Comparison of ENCODE assay signal across 8 mouse cellular contexts in genomic region chr15:83164971-83165471, GRCm38 (mm10). TPM values are rescaled to one million over a fixed set of nuclear protein-coding genes. Genes with fewer than 3 reads are reported as not detected.
A peak's percentile ranks its signal among the peaks of the same experiment; 100 is the strongest.
DNase-seq lines count a peak whose midpoint lies in the region; ATAC-seq and TF ChIP-seq lines count a peak whose summit lies in the region.

No protein-coding gene starts in this region.

- no peak overlapping the region for H3K9ac ChIP-seq in forebrain, embryonic 12.5 days
- H3K9ac ChIP-seq in forebrain, embryonic 16.5 days (replicated peaks; ENCODE audit: low read depth, low read length) = no peak overlapping the region
- H3K9ac ChIP-seq in intestine, embryonic 15.5 days = no peak overlapping the region
- peak overlapping the region; percentile 51; the same call in 1 of the 2 replicates for H3K9ac ChIP-seq in liver, postnatal 0 days (replicated peaks)

- H3K4me2 ChIP-seq in forebrain, embryonic 12.5 days = no peak overlapping the region
- H3K4me2 ChIP-seq in forebrain, embryonic 16.5 days (ENCODE audit: low read length) = no peak overlapping the region
- no peak overlapping the region; the same call in 1 of the 2 replicates for H3K4me2 ChIP-seq in intestine, embryonic 15.5 days (replicated peaks)
- H3K4me2 ChIP-seq in liver, postnatal 0 days (ENCODE audit: low read depth, low read length) = peak overlapping the region; percentile 43

- no peak overlapping the region for H3K4me3 ChIP-seq in forebrain, embryonic 12.5 days (replicated peaks)
- no peak overlapping the region for H3K4me3 ChIP-seq in forebrain, embryonic 16.5 days (replicated peaks; ENCODE audit: low read length)
- no peak overlapping the region for H3K4me3 ChIP-seq in intestine, embryonic 15.5 days (replicated peaks)
- H3K4me3 ChIP-seq in liver, postnatal 0 days (ENCODE audit: low read depth, low read length) = no peak overlapping the region

- H3K4me1 ChIP-seq in forebrain, embryonic 12.5 days = peaks cover 14% of the 10 kb centered on the region
- no peaks in the 10 kb centered on the region for H3K4me1 ChIP-seq in forebrain, embryonic 16.5 days (replicated peaks; ENCODE audit: control insufficient read depth, insufficient read depth, low read length)
- H3K4me1 ChIP-seq in intestine, embryonic 15.5 days (replicated peaks) = peaks cover 33% of the 10 kb centered on the region
- peaks cover 52% of the 10 kb centered on the region for H3K4me1 ChIP-seq in liver, postnatal 0 days (ENCODE audit: insufficient read depth)

- 0 out of 2 replicates have a peak overlapping the region, but pooled peaks have one; percentile 31 for H3K27ac ChIP-seq in forebrain, embryonic 12.5 days
- no peak overlapping the region for H3K27ac ChIP-seq in forebrain, embryonic 16.5 days (ENCODE audit: low read length)
- H3K27ac ChIP-seq in intestine, embryonic 15.5 days = peak overlapping the region; percentile 70; the same call in 1 of the 2 replicates
- peak overlapping the region; percentile 72 for H3K27ac ChIP-seq in liver, postnatal 0 days (ENCODE audit: low read depth)

- 83% methylated on average over 5 of the region's 5 CpGs for WGBS in forebrain, embryonic 12.5 days
- WGBS in forebrain, embryonic 16.5 days = 86% methylated on average over 5 of the region's 5 CpGs
- WGBS in intestine, embryonic 15.5 days = 55% methylated on average over 5 of the region's 5 CpGs
- 43% methylated on average over 5 of the region's 5 CpGs for WGBS in liver, postnatal 0 days (ENCODE audit: insufficient replicate concordance)

- TF ChIP-seq EP300 in liver, postnatal 0 days (IDR thresholded peaks at IDR 0.05; ENCODE audit: low read depth) = peak; percentile 86

- DNase-seq in liver, postnatal 0 days = peak; percentile 41
- no peak for DNase-seq in right cerebral cortex, postnatal 25 days
- no peak for DNase-seq in layer of hippocampus, adult 11-12 months (ENCODE audit: low spot score)

- no peaks in the 10 kb centered on the region for H3K9me3 ChIP-seq in forebrain, embryonic 12.5 days
- H3K9me3 ChIP-seq in forebrain, embryonic 16.5 days (ENCODE audit: control insufficient read depth, low read length) = no peaks in the 10 kb centered on the region
- no peaks in the 10 kb centered on the region for H3K9me3 ChIP-seq in intestine, embryonic 15.5 days
- no peaks in the 10 kb centered on the region for H3K9me3 ChIP-seq in liver, postnatal 0 days (ENCODE audit: low read length)

- TF ChIP-seq CTCF in liver, postnatal 0 days (IDR thresholded peaks at IDR 0.05; ENCODE audit: low read depth) = no peak

- no peaks in the 10 kb centered on the region for H3K27me3 ChIP-seq in forebrain, embryonic 12.5 days
- H3K27me3 ChIP-seq in forebrain, embryonic 16.5 days (replicated peaks; ENCODE audit: control insufficient read depth, insufficient read depth, low read length) = no peaks in the 10 kb centered on the region
- H3K27me3 ChIP-seq in intestine, embryonic 15.5 days (replicated peaks) = no peaks in the 10 kb centered on the region
- no peaks in the 10 kb centered on the region for H3K27me3 ChIP-seq in liver, postnatal 0 days (ENCODE audit: insufficient read depth, low read length)

- no peak for ATAC-seq in forebrain, embryonic 12.5 days (ENCODE audit: low FRiP score)
- no peak for ATAC-seq in forebrain, embryonic 16.5 days
- peak; percentile 18; the same call in 1 of the 2 replicates for ATAC-seq in erythroblast, adult 5-6 weeks (replicated peaks; ENCODE audit: low FRiP score, poor library complexity, severe bottlenecking)
- ATAC-seq in intestine, embryonic 15.5 days = peak; percentile 54
- peak; percentile 65 for ATAC-seq in liver, postnatal 0 days
- no peak for ATAC-seq in granulocyte monocyte progenitor cell, adult 5-6 weeks (replicated peaks; ENCODE audit: poor library complexity, severe bottlenecking)

- H3K36me3 ChIP-seq in forebrain, embryonic 12.5 days (replicated peaks) = peaks cover 24% of the 10 kb centered on the region
- no peaks in the 10 kb centered on the region; the same call in 1 of the 2 replicates for H3K36me3 ChIP-seq in forebrain, embryonic 16.5 days (ENCODE audit: control insufficient read depth, insufficient read depth)
- H3K36me3 ChIP-seq in intestine, embryonic 15.5 days = peaks cover 13% of the 10 kb centered on the region; the same call in 1 of the 2 replicates
- peaks cover 41% of the 10 kb centered on the region for H3K36me3 ChIP-seq in liver, postnatal 0 days (replicated peaks; ENCODE audit: insufficient read depth, low read length)

RNA-seq across cellular contexts. Expression of gene Cyb5r3, which starts 7.4 kb away (rescaled TPM):
- polyA plus RNA-seq in forebrain, embryonic 12.5 days (2016; fragmentation: Nextera tagmentation; extraction: Ambion mirVana) = 125 and 140 TPM in 2 replicates
- polyA plus RNA-seq in forebrain, embryonic 16.5 days (2015; fragmentation: Nextera tagmentation; extraction: Ambion mirVana) = 92.1 and 112 TPM in 2 replicates
- 71.7 and 84.2 TPM in 2 replicates for total RNA-seq in erythroblast, adult 5-6 weeks (2015; ENCODE audit: low replicate concordance)
- 40.7 and 52.0 TPM in 2 replicates for total RNA-seq in erythroblast, adult 5-6 weeks (2017; ENCODE audit: low replicate concordance)
- 176 and 218 TPM in 2 replicates for polyA plus RNA-seq in intestine, embryonic 15.5 days (2015; fragmentation: Nextera tagmentation; extraction: Ambion mirVana)
- polyA plus RNA-seq in liver, postnatal 0 days (2015; fragmentation: Nextera tagmentation; extraction: Ambion mirVana) = 89.1 and 94.2 TPM in 2 replicates
- total RNA-seq in granulocyte monocyte progenitor cell, adult 5-6 weeks (2014; fragmentation: Nextera tagmentation) = 48.7 and 61.3 TPM in 2 replicates
- total RNA-seq in granulocyte monocyte progenitor cell, adult 5-6 weeks (2017) = 22.4 and 27.8 TPM in 2 replicates

RNA-seq across cellular contexts. Expression of gene Poldip3, which starts 15.8 kb away (rescaled TPM):
- 173 and 177 TPM in 2 replicates for polyA plus RNA-seq in forebrain, embryonic 12.5 days (2016; fragmentation: Nextera tagmentation; extraction: Ambion mirVana)
- polyA plus RNA-seq in forebrain, embryonic 16.5 days (2015; fragmentation: Nextera tagmentation; extraction: Ambion mirVana) = 154 and 160 TPM in 2 replicates
- total RNA-seq in erythroblast, adult 5-6 weeks (2015; ENCODE audit: low replicate concordance) = 27.4 and 35.7 TPM in 2 replicates
- 52.5 and 62.3 TPM in 2 replicates for total RNA-seq in erythroblast, adult 5-6 weeks (2017; ENCODE audit: low replicate concordance)
- 108 and 109 TPM in 2 replicates for polyA plus RNA-seq in intestine, embryonic 15.5 days (2015; fragmentation: Nextera tagmentation; extraction: Ambion mirVana)
- polyA plus RNA-seq in liver, postnatal 0 days (2015; fragmentation: Nextera tagmentation; extraction: Ambion mirVana) = 30.2 and 32.5 TPM in 2 replicates
- 56.1 and 72.5 TPM in 2 replicates for total RNA-seq in granulocyte monocyte progenitor cell, adult 5-6 weeks (2014; fragmentation: Nextera tagmentation)
- 78.7 and 81.9 TPM in 2 replicates for total RNA-seq in granulocyte monocyte progenitor cell, adult 5-6 weeks (2017)

RNA-seq across cellular contexts. Expression of gene Rrp7a, which starts 42.4 kb away (rescaled TPM):
- polyA plus RNA-seq in forebrain, embryonic 12.5 days (2016; fragmentation: Nextera tagmentation; extraction: Ambion mirVana) = 64.8 and 65.9 TPM in 2 replicates
- 85.1 and 90.8 TPM in 2 replicates for polyA plus RNA-seq in forebrain, embryonic 16.5 days (2015; fragmentation: Nextera tagmentation; extraction: Ambion mirVana)
- 3.3 and 13.0 TPM in 2 replicates for total RNA-seq in erythroblast, adult 5-6 weeks (2015; ENCODE audit: low replicate concordance)
- 9.1 and 30.8 TPM in 2 replicates for total RNA-seq in erythroblast, adult 5-6 weeks (2017; ENCODE audit: low replicate concordance)
- polyA plus RNA-seq in intestine, embryonic 15.5 days (2015; fragmentation: Nextera tagmentation; extraction: Ambion mirVana) = 64.0 and 66.7 TPM in 2 replicates
- 15.2 and 16.0 TPM in 2 replicates for polyA plus RNA-seq in liver, postnatal 0 days (2015; fragmentation: Nextera tagmentation; extraction: Ambion mirVana)
- total RNA-seq in granulocyte monocyte progenitor cell, adult 5-6 weeks (2014; fragmentation: Nextera tagmentation) = 26.9 and 35.9 TPM in 2 replicates
- total RNA-seq in granulocyte monocyte progenitor cell, adult 5-6 weeks (2017) = 50.0 and 88.6 TPM in 2 replicates

Comparison
In these comparisons a context has a peak if more than half of its experiments do, and no peak if none do; other contexts are left out.
1. ATAC-seq: peak in erythroblast, adult 5-6 weeks (single experiment), intestine, embryonic 15.5 days (single experiment) and liver, postnatal 0 days (single experiment); none in forebrain, embryonic 12.5 days (single experiment), forebrain, embryonic 16.5 days (single experiment) and granulocyte monocyte progenitor cell, adult 5-6 weeks (single experiment).